Mouse (Mus musculus): Measurements from ENCODE around the gene Hist1h1d. TPM values are rescaled to one million over a fixed set of nuclear protein-coding genes. Genes with fewer than 3 reads are reported as not detected.
"Not testable (repeated sequence)": the region's sequence is repeated elsewhere in the genome, so short reads cannot be mapped to it uniquely, and the experiment has no call there.

The Hist1h1d gene
- total RNA-seq, 2 experiments from 2014 or later: 2.2 to 2.3 TPM

- intact Hi-C loops (cut with DNase I): loop anchor here (5.0 kb wide), 1 partner anchor 1814 kb away; no protein-coding TSS in a partner anchor
- DNase-seq: peak; percentile 92 to 94
Observed at GRCm38 (mm10) chr13:23526312-23526711, 26.8 kb upstream of the Hist1h1d start.

- intact Hi-C loops (cut with DNase I): loop anchor here (5.0 kb wide), 1 partner anchor 1817 kb away; no protein-coding TSS in a partner anchor
- DNase-seq: no peak
Observed at GRCm38 (mm10) chr13:23529005-23529404, 24.1 kb upstream of the Hist1h1d start.

GRCm38 (mm10) chr13:23529480-23530165 is 23.4 kb upstream of the Hist1h1d start:
- intact Hi-C loops (cut with DNase I): loop anchor here (1.0 to 5.0 kb wide), 6 partner anchors 10 to 1817 kb away; partner anchors contain the start of genes Hist1h1t, Hist1h2ag, Hist1h2bj and Hist1h4c
- DNase-seq: no peak

- DNase-seq: peak; percentile 71 to 75
- intact Hi-C loops (cut with DNase I): loop anchor here (1.0 to 5.0 kb wide), 5 partner anchors 11 to 1488 kb away; partner anchors contain the start of genes Hist1h1t, Hist1h2ag, Hist1h2bj and Hist1h4c
Observed at GRCm38 (mm10) chr13:23530181-23530900, 22.7 kb upstream of the Hist1h1d start.

GRCm38 (mm10) chr13:23530901-23531875 is 21.9 kb upstream of the Hist1h1d start, which contains the start of gene Hist1h4h:
Gene Hist1h4h (plus strand): TSS chr13:23531050.
- intact Hi-C loops (cut with DNase I): loop anchor here (1.0 to 5.0 kb wide), 5 partner anchors 12 to 1489 kb away; partner anchors contain the start of genes Hist1h1t, Hist1h2ag, Hist1h2bj and Hist1h4c
- DNase-seq: peak; percentile 93 to 96

- DNase-seq: no peak
- intact Hi-C loops (cut with DNase I): loop anchor here (5.0 kb wide), 4 partner anchors 50 to 1490 kb away; partner anchors contain the start of genes Hist1h1t, Hist1h2ag, Hist1h2bj and Hist1h4c
Observed at GRCm38 (mm10) chr13:23532262-23533075, 20.6 kb upstream of the Hist1h1d start.

GRCm38 (mm10) chr13:23533560-23534367 is 19.3 kb upstream of the Hist1h1d start, which contains the start of gene Hist1h2af:
Gene Hist1h2af (plus strand): TSS chr13:23533906.
- DNase-seq: not testable (repeated sequence)
- intact Hi-C loops (cut with DNase I): loop anchor here (5.0 kb wide), 4 partner anchors 49 to 1491 kb away; partner anchors contain the start of genes Hist1h1t, Hist1h2ag, Hist1h2bj and Hist1h4c

GRCm38 (mm10) chr13:23534368-23535131 is 18.5 kb upstream of the Hist1h1d start:
- intact Hi-C loops (cut with DNase I): loop anchor here (5.0 kb wide), 4 partner anchors 48 to 1492 kb away; partner anchors contain the start of genes Hist1h1t, Hist1h2ag, Hist1h2bj and Hist1h4c
- no peak for DNase-seq

- intact Hi-C loops (cut with DNase I): not testable (repeated sequence)
- DNase-seq: peak; percentile 82 to 84
Observed at GRCm38 (mm10) chr13:23535137-23536075, 17.7 kb upstream of the Hist1h1d start, which contains the start of gene Hist1h3g. Gene Hist1h3g (plus strand): TSS chr13:23535422.

GRCm38 (mm10) chr13:23536076-23536822 is 16.8 kb upstream of the Hist1h1d start:
- DNase-seq: no peak
- intact Hi-C loops (cut with DNase I): no loop called here

GRCm38 (mm10) chr13:23537006-23537710 is 15.9 kb upstream of the Hist1h1d start:
- intact Hi-C loops (cut with DNase I): no loop called here
- DNase-seq: no peak

GRCm38 (mm10) chr13:23538249-23538648 is 14.8 kb upstream of the Hist1h1d start:
- no peak for DNase-seq
- intact Hi-C loops (cut with DNase I): no loop called here

GRCm38 (mm10) chr13:23539821-23540220 is 13.2 kb upstream of the Hist1h1d start:
- intact Hi-C loops (cut with DNase I); DNase-seq: not testable (repeated sequence)

- DNase-seq: no peak
- intact Hi-C loops (cut with DNase I): no loop called here
Observed at GRCm38 (mm10) chr13:23541497-23541896, 11.6 kb upstream of the Hist1h1d start.

All from heart, postnatal 36 days (tissue).